Mouse (Mus musculus) thymus, adult 2 months (tissue): ENCODE data around the gene Gm10642. TPM values are rescaled to one million over a fixed set of nuclear protein-coding genes. Genes with fewer than 3 reads are reported as not detected.

ENCODE experiments used
- DNase-seq: peaks from one replicate; pipeline ENCODE4 v3.0.0; 2021
- H3K27ac ChIP-seq: fragments of 200-500 bp; 2 replicates; pipeline ENCODE4 v1.5.1; 2012; ENCODE audit warnings: low read length, control low read depth; ENCODE audit not compliant: control insufficient read depth, insufficient read depth
- H3K27me3 ChIP-seq: fragments of 200-500 bp; 2 replicates; pipeline ENCODE4 v1.6.1; 2012; ENCODE audit warnings: mild to moderate bottlenecking, low read length, moderate library complexity, mixed read lengths; ENCODE audit not compliant: control insufficient read depth, insufficient read depth
- H3K36me3 ChIP-seq: fragments of 200-500 bp; 2 replicates; pipeline ENCODE4 v1.6.1; 2012; ENCODE audit warnings: mild to moderate bottlenecking, low read length, moderate library complexity; ENCODE audit not compliant: control insufficient read depth, insufficient read depth
- H3K4me1 ChIP-seq: fragments of 200-500 bp; replicated peaks from 2 replicates; pipeline ENCODE4 v1.6.1; 2012; ENCODE audit warnings: low read length; ENCODE audit not compliant: control insufficient read depth, insufficient read depth
- H3K4me3 ChIP-seq: fragments of 200-500 bp; 2 replicates; pipeline ENCODE4 v1.5.1; 2012; ENCODE audit warnings: mild to moderate bottlenecking, low read length, control low read depth, moderate library complexity; ENCODE audit not compliant: control insufficient read depth, insufficient read depth
- CTCF ChIP-seq: fragments of 200-500 bp; IDR thresholded peaks from 2 replicates; pipeline ENCODE4 v1.5.1; 2012; ENCODE audit warnings: mild to moderate bottlenecking, control low read depth, low read length, moderate library complexity, borderline replicate concordance; ENCODE audit not compliant: control insufficient read depth, poor library complexity, insufficient read depth; ENCODE audit errors: extremely low read depth
- POLR2A ChIP-seq: fragments of 200-500 bp; IDR thresholded peaks from 2 replicates; pipeline ENCODE4 v1.6.1; 2012; ENCODE audit warnings: mild to moderate bottlenecking, low read length, control low read depth, moderate library complexity; ENCODE audit not compliant: control insufficient read depth, poor library complexity, insufficient read depth; ENCODE audit errors: extremely low read depth
- WGBS: fragments of 180-500 bp; shearing (Covaris S2); methylation state at CpG from one replicate; pipeline ENCODE4 v1.1.7; 2018; 5-methylcytosine and 5-hydroxymethylcytosine counted together
- polyA plus RNA-seq: library from polyadenylated mRNA; depleted of rRNA; stranded (reverse); fragments of >200 nt; gene quantifications from 2 replicates; pipeline ENCODE4 v1.2.3, GENCODE M21; 2012

Gene Gm10642
- polyA plus RNA-seq, 1 experiment = 3.5 TPM

- Histone ChIP-seq H3K4me1 (peaks cover 3% of the 10 kb centered on the region), H3K36me3 (no peaks in the 10 kb centered on the region), H3K27me3 (no peaks in the 10 kb centered on the region), H3K4me3 (no peak overlapping the region), H3K27ac (no peak overlapping the region)
- 93% methylated on average over 1 of the region's 1 CpGs for WGBS
- no peak for TF ChIP-seq POLR2A
- no peak for TF ChIP-seq CTCF
- no peak for DNase-seq
Measured at GRCm38 (mm10) chr9:70650994-70651393, 5.1 kb upstream of the Gm10642 start.

- TF ChIP-seq POLR2A (no peak), CTCF (no peak)
- H3K27me3 ChIP-seq = no peaks in the 10 kb centered on the region
- 84% methylated on average over 2 of the region's 2 CpGs for WGBS
- peaks cover 3% of the 10 kb centered on the region for H3K4me1 ChIP-seq
- H3K36me3 ChIP-seq = no peaks in the 10 kb centered on the region
- no peak overlapping the region for H3K4me3 ChIP-seq
- H3K27ac ChIP-seq = no peak overlapping the region
- no peak for DNase-seq
Measured at GRCm38 (mm10) chr9:70652221-70652620, 3.8 kb upstream of the Gm10642 start.

- H3K4me1 ChIP-seq = peaks cover 7% of the 10 kb centered on the region
- H3K27me3 ChIP-seq = no peaks in the 10 kb centered on the region
- H3K27ac ChIP-seq = no peak overlapping the region
- no peak for DNase-seq
- no peaks in the 10 kb centered on the region for H3K36me3 ChIP-seq
- WGBS = 85% methylated on average over 2 of the region's 2 CpGs
- no peak for TF ChIP-seq CTCF
- no peak for TF ChIP-seq POLR2A
- H3K4me3 ChIP-seq = no peak overlapping the region
Measured at GRCm38 (mm10) chr9:70653875-70654274, 2.2 kb upstream of the Gm10642 start.

GRCm38 (mm10) chr9:70654496-70654895 is 1.6 kb upstream of the Gm10642 start:
- DNase-seq = no peak
- Histone ChIP-seq H3K36me3 (no peaks in the 10 kb centered on the region), H3K4me3 (no peak overlapping the region), H3K4me1 (peaks cover 7% of the 10 kb centered on the region), H3K27me3 (no peaks in the 10 kb centered on the region), H3K27ac (no peak overlapping the region)
- TF ChIP-seq CTCF (no peak), POLR2A (no peak)
- WGBS = 93% methylated on average over 4 of the region's 4 CpGs

- no peak overlapping the region for H3K4me3 ChIP-seq
- DNase-seq = no peak
- TF ChIP-seq POLR2A (no peak), CTCF (no peak)
- no peak overlapping the region for H3K27ac ChIP-seq
- peaks cover 7% of the 10 kb centered on the region for H3K4me1 ChIP-seq
- no peaks in the 10 kb centered on the region for H3K27me3 ChIP-seq
- WGBS = 23% methylated on average over 2 of the region's 2 CpGs
- no peaks in the 10 kb centered on the region for H3K36me3 ChIP-seq
Measured at GRCm38 (mm10) chr9:70655764-70656129, 304 bp upstream of the Gm10642 start.

GRCm38 (mm10) chr9:70657013-70657967 is 1.2 kb downstream of the Gm10642 start, which contains the start of gene Mindy2:
TSS of gene Mindy2 (minus strand) at chr9:70657174.
- DNase-seq = peak; percentile 99
- 3% methylated on average over 67 of the region's 67 CpGs for WGBS
- no peaks in the 10 kb centered on the region for H3K36me3 ChIP-seq
- peaks cover 7% of the 10 kb centered on the region for H3K4me1 ChIP-seq
- H3K27ac ChIP-seq = peak within 1 kb of the TSS; percentile 73
- H3K27me3 ChIP-seq = no peaks in the 10 kb centered on the region
- H3K4me3 ChIP-seq = peak within 1 kb of the TSS; percentile 85
- peak; percentile 97 for TF ChIP-seq POLR2A
- TF ChIP-seq CTCF = peak; percentile 74
